Mouse (Mus musculus) urinary bladder, postnatal 36 days (tissue): ENCODE data around the gene Tbc1d2.
A peak's percentile ranks its signal among the peaks of the same experiment; 100 is the strongest.
"Not testable (repeated sequence)": the region's sequence is repeated elsewhere in the genome, so short reads cannot be mapped to it uniquely, and the experiment has no call there.

ENCODE experiments used
- DNase-seq, 2 experiments: peaks; one replicate each; pipeline ENCODE4 v3.0.0; 2022; ENCODE audit warnings: low spot score in 2 of 2, mixed read lengths in 1 of 2

Gene Tbc1d2

GRCm38 (mm10) chr4:46601844-46602423 is 48.1 kb downstream of the Tbc1d2 start, which contains the start of gene Coro2a:
Coro2a (minus strand) TSS chr4:46602202.
- peak; percentile 69 to 81 for DNase-seq

GRCm38 (mm10) chr4:46601258-46601843 is 48.7 kb downstream of the Tbc1d2 start:
- DNase-seq = peak; percentile 38 to 44

GRCm38 (mm10) chr4:46600473-46601257 is 49.3 kb downstream of the Tbc1d2 start:
- no peak for DNase-seq

GRCm38 (mm10) chr4:46599609-46600008 is 50.4 kb downstream of the Tbc1d2 start:
- DNase-seq = not testable (repeated sequence)

- DNase-seq = no peak
Observed at GRCm38 (mm10) chr4:46598981-46599380, 51.0 kb downstream of the Tbc1d2 start.

GRCm38 (mm10) chr4:46598111-46598510 is 51.9 kb downstream of the Tbc1d2 start:
- no peak for DNase-seq

- DNase-seq = peak in 1 of 2 experiments; percentile 41
Observed at GRCm38 (mm10) chr4:46597286-46597961, 52.6 kb downstream of the Tbc1d2 start.

GRCm38 (mm10) chr4:46596398-46596797 is 53.6 kb downstream of the Tbc1d2 start:
- no peak for DNase-seq

GRCm38 (mm10) chr4:46594131-46594530 is 55.9 kb downstream of the Tbc1d2 start:
- DNase-seq = no peak

GRCm38 (mm10) chr4:46593472-46593871 is 56.5 kb downstream of the Tbc1d2 start:
- no peak for DNase-seq

- DNase-seq = peak in 1 of 2 experiments; percentile 39
Observed at GRCm38 (mm10) chr4:46591833-46592520, 58.0 kb downstream of the Tbc1d2 start.

GRCm38 (mm10) chr4:46590810-46591209 is 59.2 kb downstream of the Tbc1d2 start:
- no peak for DNase-seq

GRCm38 (mm10) chr4:46589946-46590684 is 59.9 kb downstream of the Tbc1d2 start:
- no peak for DNase-seq

- no peak for DNase-seq
Observed at GRCm38 (mm10) chr4:46589151-46589550, 60.9 kb downstream of the Tbc1d2 start.

GRCm38 (mm10) chr4:46586473-46586872 is 63.5 kb downstream of the Tbc1d2 start:
- DNase-seq = no peak

GRCm38 (mm10) chr4:46585811-46586190 is 64.2 kb downstream of the Tbc1d2 start:
- no peak for DNase-seq

- DNase-seq = no peak
Observed at GRCm38 (mm10) chr4:46585041-46585810, 64.8 kb downstream of the Tbc1d2 start.

- not testable (repeated sequence) for DNase-seq
Observed at GRCm38 (mm10) chr4:46584536-46584935, 65.5 kb downstream of the Tbc1d2 start.

- not testable (repeated sequence) for DNase-seq
Observed at GRCm38 (mm10) chr4:46584084-46584483, 65.9 kb downstream of the Tbc1d2 start.

GRCm38 (mm10) chr4:46582024-46582423 is 68.0 kb downstream of the Tbc1d2 start:
- DNase-seq = not testable (repeated sequence)
